Mouse (Mus musculus): ENCODE measurements around the gene Trappc13. TPM values are rescaled to one million over a fixed set of nuclear protein-coding genes. Genes with fewer than 3 reads are reported as not detected.

Gene Trappc13
- polyA plus RNA-seq, 1 experiment from 2014 or later, result 53.3 TPM

- Histone ChIP-seq H3K27me3 (ENCODE audit: control insufficient read depth, insufficient read depth, low read length) (no peaks in the 10 kb centered on the region), H3K27ac (ENCODE audit: low read length) (no peak overlapping the region), H3K9me3 (replicated peaks; ENCODE audit: control insufficient read depth, low read length) (no peaks in the 10 kb centered on the region), H3K4me3 (ENCODE audit: low read length) (no peak overlapping the region), H3K9ac (ENCODE audit: low read length) (no peak overlapping the region), H3K36me3 (ENCODE audit: control insufficient read depth, insufficient read depth) (no peaks in the 10 kb centered on the region), H3K4me2 (ENCODE audit: low read depth, low read length) (no peak overlapping the region), H3K4me1 (ENCODE audit: control insufficient read depth, insufficient read depth, low read length) (no peaks in the 10 kb centered on the region)
- ATAC-seq (replicated peaks; ENCODE audit: extremely low read depth, insufficient read depth, low FRiP score), result no peak
- 84% methylated on average over 2 of the region's 2 CpGs for WGBS
These were observed 45.7 kb downstream of the Trappc13 start for GRCm38 (mm10) chr13:104132561-104132960.

GRCm38 (mm10) chr13:104123662-104124381 lies 54.4 kb downstream of the Trappc13 start:
- Histone ChIP-seq H3K36me3 (ENCODE audit: control insufficient read depth, insufficient read depth) (no peaks in the 10 kb centered on the region), H3K4me1 (ENCODE audit: control insufficient read depth, insufficient read depth, low read length) (no peaks in the 10 kb centered on the region), H3K27me3 (ENCODE audit: control insufficient read depth, insufficient read depth, low read length) (no peaks in the 10 kb centered on the region), H3K4me2 (ENCODE audit: low read depth, low read length) (no peak overlapping the region), H3K9me3 (replicated peaks; ENCODE audit: control insufficient read depth, low read length) (no peaks in the 10 kb centered on the region), H3K4me3 (ENCODE audit: low read length) (no peak overlapping the region), H3K27ac (ENCODE audit: low read length) (no peak overlapping the region), H3K9ac (ENCODE audit: low read length) (no peak overlapping the region)
- WGBS, result 93% methylated on average over 20 of the region's 20 CpGs
- ATAC-seq (replicated peaks; ENCODE audit: extremely low read depth, insufficient read depth, low FRiP score), result no peak

GRCm38 (mm10) chr13:104122078-104122840 lies 56.0 kb downstream of the Trappc13 start:
- Histone ChIP-seq H3K9me3 (replicated peaks; ENCODE audit: control insufficient read depth, low read length) (no peaks in the 10 kb centered on the region), H3K27ac (ENCODE audit: low read length) (no peak overlapping the region), H3K4me1 (ENCODE audit: control insufficient read depth, insufficient read depth, low read length) (no peaks in the 10 kb centered on the region), H3K27me3 (ENCODE audit: control insufficient read depth, insufficient read depth, low read length) (no peaks in the 10 kb centered on the region), H3K4me3 (ENCODE audit: low read length) (no peak overlapping the region), H3K36me3 (ENCODE audit: control insufficient read depth, insufficient read depth) (no peaks in the 10 kb centered on the region), H3K4me2 (ENCODE audit: low read depth, low read length) (no peak overlapping the region), H3K9ac (ENCODE audit: low read length) (no peak overlapping the region)
- 70% methylated on average over 17 of the region's 17 CpGs for WGBS
- ATAC-seq (replicated peaks; ENCODE audit: extremely low read depth, insufficient read depth, low FRiP score), result no peak

- Histone ChIP-seq H3K36me3 (ENCODE audit: control insufficient read depth, insufficient read depth) (no peaks in the 10 kb centered on the region), H3K4me1 (ENCODE audit: control insufficient read depth, insufficient read depth, low read length) (0 out of 2 replicates have a peak, but pooled peaks cover 5% of the 10 kb centered on the region), H3K9me3 (replicated peaks; ENCODE audit: control insufficient read depth, low read length) (0 out of 2 replicates have a peak, but pooled peaks cover 2% of the 10 kb centered on the region), H3K27ac (ENCODE audit: low read length) (no peak overlapping the region), H3K4me3 (ENCODE audit: low read length) (no peak overlapping the region), H3K27me3 (ENCODE audit: control insufficient read depth, insufficient read depth, low read length) (peaks cover 2% of the 10 kb centered on the region; the same call in 1 of the 2 replicates), H3K4me2 (ENCODE audit: low read depth, low read length) (no peak overlapping the region), H3K9ac (ENCODE audit: low read length) (no peak overlapping the region)
- ATAC-seq (replicated peaks; ENCODE audit: extremely low read depth, insufficient read depth, low FRiP score), result no peak
- 92% methylated on average over 2 of the region's 2 CpGs for WGBS
These were observed 63.4 kb downstream of the Trappc13 start for GRCm38 (mm10) chr13:104114827-104115226.

GRCm38 (mm10) chr13:104113782-104114181 lies 64.5 kb downstream of the Trappc13 start:
- no peaks in the 10 kb centered on the region for H3K36me3 ChIP-seq (ENCODE audit: control insufficient read depth, insufficient read depth)
- no peak overlapping the region for H3K4me2 ChIP-seq (ENCODE audit: low read depth, low read length)
- 0 out of 2 replicates have a peak, but pooled peaks cover 5% of the 10 kb centered on the region for H3K4me1 ChIP-seq (ENCODE audit: control insufficient read depth, insufficient read depth, low read length)
- H3K27me3 ChIP-seq (ENCODE audit: control insufficient read depth, insufficient read depth, low read length), result peaks cover 2% of the 10 kb centered on the region; the same call in 1 of the 2 replicates
- 0 out of 2 replicates have a peak, but pooled peaks cover 2% of the 10 kb centered on the region for H3K9me3 ChIP-seq (replicated peaks; ENCODE audit: control insufficient read depth, low read length)
- no peak overlapping the region for H3K4me3 ChIP-seq (ENCODE audit: low read length)
- no peak for ATAC-seq (replicated peaks; ENCODE audit: extremely low read depth, insufficient read depth, low FRiP score)
- H3K27ac ChIP-seq (ENCODE audit: low read length), result no peak overlapping the region
- WGBS, result 96% methylated on average over 4 of the region's 4 CpGs
- no peak overlapping the region for H3K9ac ChIP-seq (ENCODE audit: low read length)

- H3K9me3 ChIP-seq (replicated peaks; ENCODE audit: control insufficient read depth, low read length), result 0 out of 2 replicates have a peak, but pooled peaks cover 2% of the 10 kb centered on the region
- no peak for ATAC-seq (replicated peaks; ENCODE audit: extremely low read depth, insufficient read depth, low FRiP score)
- WGBS, result 36% methylated on average over 12 of the region's 12 CpGs
- peaks cover 9% of the 10 kb centered on the region; the same call in 1 of the 2 replicates for H3K4me1 ChIP-seq (ENCODE audit: control insufficient read depth, insufficient read depth, low read length)
- peaks cover 2% of the 10 kb centered on the region; the same call in 1 of the 2 replicates for H3K27me3 ChIP-seq (ENCODE audit: control insufficient read depth, insufficient read depth, low read length)
- H3K9ac ChIP-seq (ENCODE audit: low read length), result no peak overlapping the region
- no peak overlapping the region for H3K4me2 ChIP-seq (ENCODE audit: low read depth, low read length)
- H3K27ac ChIP-seq (ENCODE audit: low read length), result no peak overlapping the region
- no peak overlapping the region for H3K4me3 ChIP-seq (ENCODE audit: low read length)
- no peaks in the 10 kb centered on the region for H3K36me3 ChIP-seq (ENCODE audit: control insufficient read depth, insufficient read depth)
These were observed 65.9 kb downstream of the Trappc13 start for GRCm38 (mm10) chr13:104112266-104112900.

- no peak for ATAC-seq (replicated peaks; ENCODE audit: extremely low read depth, insufficient read depth, low FRiP score)
- peaks cover 2% of the 10 kb centered on the region; the same call in 1 of the 2 replicates for H3K27me3 ChIP-seq (ENCODE audit: control insufficient read depth, insufficient read depth, low read length)
- peak overlapping the region; percentile 87 for H3K4me3 ChIP-seq (ENCODE audit: low read length)
- H3K9ac ChIP-seq (ENCODE audit: low read length), result peak overlapping the region; percentile 76
- WGBS, result 54% methylated on average over 7 of the region's 7 CpGs
- H3K9me3 ChIP-seq (replicated peaks; ENCODE audit: control insufficient read depth, low read length), result 0 out of 2 replicates have a peak, but pooled peaks cover 2% of the 10 kb centered on the region
- H3K36me3 ChIP-seq (ENCODE audit: control insufficient read depth, insufficient read depth), result no peaks in the 10 kb centered on the region
- H3K4me1 ChIP-seq (ENCODE audit: control insufficient read depth, insufficient read depth, low read length), result peaks cover 9% of the 10 kb centered on the region; the same call in 1 of the 2 replicates
- peak overlapping the region; percentile 94 for H3K4me2 ChIP-seq (ENCODE audit: low read depth, low read length)
- no peak overlapping the region for H3K27ac ChIP-seq (ENCODE audit: low read length)
These were observed 67.7 kb downstream of the Trappc13 start for GRCm38 (mm10) chr13:104110526-104110925.

- Histone ChIP-seq H3K27ac (ENCODE audit: low read length) (peak overlapping the region; percentile 23; the same call in 1 of the 2 replicates), H3K4me2 (ENCODE audit: low read depth, low read length) (peak overlapping the region; percentile 94), H3K9me3 (replicated peaks; ENCODE audit: control insufficient read depth, low read length) (0 out of 2 replicates have a peak, but pooled peaks cover 2% of the 10 kb centered on the region), H3K27me3 (ENCODE audit: control insufficient read depth, insufficient read depth, low read length) (peaks cover 2% of the 10 kb centered on the region; the same call in 1 of the 2 replicates), H3K36me3 (ENCODE audit: control insufficient read depth, insufficient read depth) (no peaks in the 10 kb centered on the region), H3K4me1 (ENCODE audit: control insufficient read depth, insufficient read depth, low read length) (peaks cover 9% of the 10 kb centered on the region; the same call in 1 of the 2 replicates), H3K9ac (ENCODE audit: low read length) (peak overlapping the region; percentile 76), H3K4me3 (ENCODE audit: low read length) (peak overlapping the region; percentile 87)
- WGBS, result 2% methylated on average over 35 of the region's 38 CpGs
- ATAC-seq (replicated peaks; ENCODE audit: extremely low read depth, insufficient read depth, low FRiP score), result peak; percentile 65
These were observed 68.3 kb downstream of the Trappc13 start for GRCm38 (mm10) chr13:104109816-104110521.
